Mouse (Mus musculus) neural tube, embryonic 15.5 days (tissue): ENCODE data around the gene Kera. TPM values are rescaled to one million over a fixed set of nuclear protein-coding genes. Genes with fewer than 3 reads are reported as not detected.

ENCODE experiments used
- ATAC-seq: fragments of 200-750 bp; cut with Nextera tagmentation; 2 replicates; pipeline ENCODE4 v1.8.0; 2017; ENCODE audit warnings: mild to moderate bottlenecking, moderate TSS enrichment, moderate library complexity; ENCODE audit not compliant: low FRiP score
- H3K27ac ChIP-seq: fragments of 300-500 bp; sonication (generic); replicated peaks from 2 replicates; pipeline ENCODE4 v1.5.1; 2015; ENCODE audit warnings: mild to moderate bottlenecking, inconsistent platforms
- H3K27me3 ChIP-seq: fragments of 300-500 bp; sonication (generic); replicated peaks from 2 replicates; pipeline ENCODE4 v1.6.1; 2015; ENCODE audit warnings: inconsistent platforms
- H3K36me3 ChIP-seq: fragments of 300-500 bp; sonication (generic); 2 replicates; pipeline ENCODE4 v1.6.1; 2015; ENCODE audit warnings: inconsistent platforms
- H3K4me1 ChIP-seq: fragments of 300-500 bp; sonication (generic); 2 replicates; pipeline ENCODE4 v1.6.1; 2015; ENCODE audit warnings: inconsistent platforms
- H3K4me2 ChIP-seq: fragments of 300-500 bp; sonication (generic); 2 replicates; pipeline ENCODE4 v1.6.1; 2015; ENCODE audit warnings: inconsistent platforms, mild to moderate bottlenecking, moderate library complexity
- H3K4me3 ChIP-seq: fragments of 300-500 bp; sonication (generic); replicated peaks from 2 replicates; pipeline ENCODE4 v1.5.1; 2015; ENCODE audit warnings: mild to moderate bottlenecking, inconsistent platforms
- H3K9ac ChIP-seq: fragments of 300-500 bp; sonication (generic); replicated peaks from 2 replicates; pipeline ENCODE4 v1.6.1; 2015; ENCODE audit warnings: mild to moderate bottlenecking, inconsistent platforms
- H3K9me3 ChIP-seq: fragments of 300-500 bp; sonication (generic); replicated peaks from 2 replicates; pipeline ENCODE4 v1.6.1; 2016; ENCODE audit warnings: inconsistent platforms
- WGBS: fragments of 180-500 bp; shearing (Covaris S2); methylation state at CpG from one replicate; pipeline ENCODE4 v1.1.7; 2015; ENCODE audit warnings: mixed read lengths; 5-methylcytosine and 5-hydroxymethylcytosine counted together
- polyA plus RNA-seq: library from polyadenylated mRNA; unstranded; fragments of >200 nt; fragmentation: Nextera tagmentation; extraction: Ambion mirVana; gene quantifications from 2 replicates; pipeline ENCODE4 v1.2.1, GENCODE M21; 2015

Gene Kera
- polyA plus RNA-seq, 1 experiment from 2014 or later, result 0.13 TPM

DNA sequence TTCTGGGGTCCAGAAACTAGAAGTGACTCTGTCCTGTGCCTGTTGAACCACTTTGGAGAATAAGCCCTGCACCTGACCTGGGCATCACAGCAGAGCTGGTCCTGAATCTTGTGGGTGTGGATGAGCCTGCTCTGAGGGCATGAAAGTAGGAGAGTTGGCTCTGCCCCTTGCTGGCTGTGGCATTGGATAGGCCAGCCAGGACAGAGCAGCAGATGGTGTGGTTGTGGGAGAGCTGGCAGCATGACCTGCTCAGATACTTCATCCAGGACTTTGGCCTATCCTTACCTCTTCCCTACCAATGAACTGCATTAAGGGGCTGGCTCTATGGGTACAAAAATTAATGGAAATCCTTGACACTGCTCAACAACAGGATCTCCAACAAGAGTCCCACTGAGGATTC lies 3.4 kb upstream of the Kera start:
- no peak overlapping the region for H3K27ac ChIP-seq
- no peak overlapping the region for H3K9ac ChIP-seq
- H3K9me3 ChIP-seq, result no peaks in the 10 kb centered on the region
- H3K36me3 ChIP-seq, result no peaks in the 10 kb centered on the region
- H3K27me3 ChIP-seq, result no peaks in the 10 kb centered on the region
- no peak for ATAC-seq
- H3K4me1 ChIP-seq, result no peaks in the 10 kb centered on the region
- H3K4me3 ChIP-seq, result no peak overlapping the region
- H3K4me2 ChIP-seq, result no peak overlapping the region

DNA sequence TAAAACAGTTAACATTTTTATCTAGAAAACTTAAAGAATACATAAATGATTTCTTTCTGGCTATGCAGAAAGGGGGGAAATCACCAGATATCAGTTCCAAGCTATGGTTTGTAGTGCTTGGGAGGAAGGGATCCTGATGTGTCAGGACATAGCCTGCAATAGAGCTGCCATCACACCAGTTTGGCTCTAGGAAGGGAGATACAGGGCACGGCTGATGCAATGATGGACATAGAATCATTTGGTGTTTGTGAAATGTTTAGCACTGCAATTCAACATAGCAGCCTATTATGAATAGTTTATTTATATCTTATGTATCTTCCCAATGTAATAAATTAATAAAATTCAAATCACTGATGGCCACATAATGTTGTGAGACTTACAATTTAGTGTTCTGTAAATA lies 15.6 kb downstream of the Kera start:
- Histone ChIP-seq H3K9me3 (no peaks in the 10 kb centered on the region), H3K36me3 (no peaks in the 10 kb centered on the region), H3K9ac (no peak overlapping the region), H3K27ac (no peak overlapping the region), H3K4me2 (no peak overlapping the region), H3K4me3 (no peak overlapping the region), H3K4me1 (no peaks in the 10 kb centered on the region), H3K27me3 (no peaks in the 10 kb centered on the region)
- no peak for ATAC-seq
- 97% methylated on average over 1 of the region's 1 CpGs for WGBS

DNA sequence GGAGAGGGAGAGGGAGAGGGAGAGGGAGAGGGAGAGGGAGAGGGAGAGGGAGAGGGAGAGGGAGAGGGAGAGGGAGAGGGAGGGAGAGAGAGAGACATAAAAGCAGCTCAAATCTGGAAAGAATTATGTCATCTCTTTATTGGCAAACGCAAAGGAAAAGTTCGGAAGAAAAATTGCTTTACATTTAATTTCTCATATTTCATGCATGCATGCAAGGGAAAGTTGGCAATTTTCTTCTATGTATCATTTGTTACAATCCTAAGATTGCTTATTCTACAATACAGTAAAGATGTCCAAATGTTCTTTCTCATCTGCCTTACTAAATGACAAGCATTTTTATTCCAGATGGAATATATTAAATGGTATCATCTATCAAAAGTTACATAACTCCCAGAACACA lies 17.7 kb downstream of the Kera start:
- Histone ChIP-seq H3K27ac (no peak overlapping the region), H3K9ac (no peak overlapping the region), H3K4me3 (no peak overlapping the region), H3K36me3 (no peaks in the 10 kb centered on the region), H3K9me3 (no peaks in the 10 kb centered on the region), H3K4me1 (no peaks in the 10 kb centered on the region), H3K4me2 (no peak overlapping the region), H3K27me3 (no peaks in the 10 kb centered on the region)
- 65% methylated on average over 2 of the region's 2 CpGs for WGBS
- no peak for ATAC-seq

DNA sequence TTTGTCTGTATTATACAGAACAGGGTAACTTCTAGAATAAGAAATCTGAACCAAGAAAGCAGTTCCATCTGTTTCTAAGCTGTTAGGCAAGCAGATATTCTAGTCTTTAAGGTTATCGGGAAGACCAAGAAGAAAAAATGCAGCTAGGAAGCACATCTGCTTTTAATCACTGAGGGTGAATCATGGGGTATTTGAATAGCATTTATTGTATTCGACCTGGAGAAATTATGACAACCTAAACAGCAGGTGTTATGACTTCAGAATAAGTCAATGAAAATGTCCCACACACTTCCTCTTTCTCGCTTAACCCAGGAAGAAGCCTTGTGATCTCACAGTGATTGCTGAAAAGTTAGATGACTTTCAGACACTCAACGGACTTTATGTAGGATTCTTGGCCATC lies 18.4 kb downstream of the Kera start:
- whole genome bisulfite sequencing, result 70% methylated on average over 4 of the region's 4 CpGs

DNA sequence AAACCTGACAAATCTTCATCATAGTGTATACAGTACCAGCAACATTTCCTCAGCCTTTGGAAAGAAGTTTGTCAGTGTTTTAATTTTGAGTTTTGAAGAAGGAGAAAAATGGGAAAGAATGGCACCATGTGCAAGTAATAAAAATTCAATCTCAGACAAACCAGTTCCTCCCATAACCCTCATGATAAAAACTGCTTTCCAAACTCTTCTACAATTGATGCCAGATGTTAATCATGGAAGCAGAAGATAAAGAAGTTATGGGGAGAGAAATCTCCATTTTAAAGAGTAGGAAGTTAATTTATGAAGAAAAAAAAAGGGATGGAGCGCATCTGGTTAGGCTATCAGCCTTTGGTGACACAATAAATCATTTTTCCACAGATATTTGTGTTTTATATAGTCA lies 19.9 kb downstream of the Kera start:
- no peak for ATAC-seq
- H3K36me3 ChIP-seq, result no peaks in the 10 kb centered on the region
- H3K27ac ChIP-seq, result no peak overlapping the region
- WGBS, result 85% methylated on average over 1 of the region's 1 CpGs
- H3K9ac ChIP-seq, result no peak overlapping the region
- no peaks in the 10 kb centered on the region for H3K27me3 ChIP-seq
- no peak overlapping the region for H3K4me3 ChIP-seq
- no peaks in the 10 kb centered on the region for H3K4me1 ChIP-seq
- no peaks in the 10 kb centered on the region for H3K9me3 ChIP-seq
- H3K4me2 ChIP-seq, result no peak overlapping the region

More for the DNA sequence above, 18.4 kb downstream of the Kera start:
- Histone ChIP-seq H3K27ac (no peak overlapping the region), H3K9me3 (no peaks in the 10 kb centered on the region), H3K36me3 (no peaks in the 10 kb centered on the region), H3K4me3 (no peak overlapping the region), H3K4me1 (no peaks in the 10 kb centered on the region), H3K4me2 (no peak overlapping the region), H3K27me3 (no peaks in the 10 kb centered on the region), H3K9ac (no peak overlapping the region)
- no peak for ATAC-seq

DNA sequence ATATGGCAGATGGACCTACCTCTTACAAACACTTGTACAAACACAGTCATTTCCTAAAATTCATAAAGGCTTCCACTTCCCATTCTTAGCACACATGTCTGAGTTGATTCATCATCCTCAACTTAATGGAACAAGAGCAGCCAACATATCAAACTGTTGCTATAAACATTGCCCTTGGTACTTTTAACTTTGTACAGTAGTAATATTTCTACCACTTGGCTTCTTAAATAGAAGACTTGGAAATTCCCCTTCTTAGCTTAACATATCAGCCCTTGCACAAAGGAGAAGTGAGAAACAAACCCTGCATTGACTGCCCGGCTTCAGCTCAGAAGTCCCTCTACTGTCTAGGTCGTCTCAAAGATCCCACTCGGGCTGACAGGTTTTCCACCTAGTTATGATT lies 24.4 kb downstream of the Kera start:
- Histone ChIP-seq H3K9ac (no peak overlapping the region), H3K27me3 (no peaks in the 10 kb centered on the region), H3K4me2 (no peak overlapping the region), H3K4me1 (no peaks in the 10 kb centered on the region), H3K4me3 (no peak overlapping the region), H3K9me3 (no peaks in the 10 kb centered on the region), H3K36me3 (no peaks in the 10 kb centered on the region), H3K27ac (no peak overlapping the region)
- 91% methylated on average over 3 of the region's 3 CpGs for WGBS
- no peak for ATAC-seq

DNA sequence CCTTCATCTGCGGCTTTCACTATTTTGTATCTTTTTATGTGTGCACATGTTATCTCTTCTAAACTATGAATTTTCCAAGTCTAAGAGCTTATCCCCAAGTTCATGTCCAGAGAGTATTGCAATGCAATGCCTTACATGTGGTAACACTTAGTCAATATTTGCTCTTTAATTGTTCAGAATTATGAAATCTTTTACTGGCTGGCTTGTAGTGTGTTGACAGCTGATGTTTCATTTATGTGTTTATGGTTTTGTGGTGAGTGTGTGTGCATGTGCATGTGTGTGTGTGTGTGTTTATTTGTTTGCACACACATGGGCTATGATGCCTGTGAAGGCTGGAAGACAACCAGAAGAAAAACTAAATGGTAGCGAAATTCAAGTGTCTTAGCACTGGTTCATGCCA lies 35.2 kb downstream of the Kera start:
- H3K4me1 ChIP-seq, result no peaks in the 10 kb centered on the region

DNA sequence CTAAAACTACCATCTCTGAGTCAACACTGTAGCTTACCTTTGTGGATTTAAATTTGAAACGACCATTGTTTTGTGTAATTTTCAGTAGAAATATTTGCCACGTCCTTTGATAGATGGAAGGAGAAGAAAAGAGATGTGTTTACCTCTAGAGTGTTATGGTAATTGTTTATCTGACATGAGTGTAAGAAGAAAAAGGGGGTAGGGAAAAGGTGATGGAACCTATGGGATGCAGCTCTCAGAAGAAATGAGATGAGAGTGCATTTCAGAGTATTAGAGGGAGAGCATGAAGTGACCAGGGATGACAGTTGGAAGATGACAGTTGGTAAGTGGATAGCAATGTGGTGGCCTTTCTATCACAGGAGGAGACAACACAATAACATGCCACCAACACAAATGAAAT lies 37.1 kb downstream of the Kera start, which contains the start of gene Epyc:
Epyc (plus strand) TSS at position 301 of the 400 bp plus-strand sequence.
- WGBS, result 82% methylated on average over 2 of the region's 2 CpGs
- Histone ChIP-seq H3K27me3 (no peaks in the 10 kb centered on the region), H3K27ac (no peak within 1 kb of the TSS)

More for the DNA sequence above, 35.2 kb downstream of the Kera start:
- Histone ChIP-seq H3K9ac (no peak overlapping the region), H3K27ac (no peak overlapping the region), H3K9me3 (no peaks in the 10 kb centered on the region), H3K4me2 (no peak overlapping the region), H3K4me3 (no peak overlapping the region), H3K36me3 (no peaks in the 10 kb centered on the region), H3K27me3 (no peaks in the 10 kb centered on the region)
- ATAC-seq, result no peak
- 89% methylated on average over 2 of the region's 2 CpGs for WGBS

DNA sequence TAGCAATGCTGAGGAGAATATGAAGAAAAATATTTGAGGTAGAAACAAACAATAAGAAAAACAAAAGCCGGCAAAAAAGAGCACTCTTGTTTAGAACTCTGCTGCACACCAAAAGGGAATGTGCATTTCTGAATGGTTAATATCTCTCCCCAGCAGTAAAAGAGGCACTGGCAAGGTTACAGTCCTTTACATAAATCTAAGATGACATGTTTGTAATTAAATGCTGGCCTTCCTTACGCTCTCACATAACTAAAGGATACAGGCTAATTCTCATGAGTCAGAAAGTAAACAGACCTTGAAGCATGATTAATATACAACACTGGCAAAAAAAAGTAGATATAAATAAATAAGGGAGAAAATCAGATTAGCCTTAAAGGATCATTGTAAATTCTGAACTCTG lies 43.7 kb downstream of the Kera start:
- Histone ChIP-seq H3K4me2 (no peak overlapping the region), H3K9me3 (no peaks in the 10 kb centered on the region), H3K36me3 (no peaks in the 10 kb centered on the region), H3K27me3 (no peaks in the 10 kb centered on the region), H3K4me3 (no peak overlapping the region), H3K27ac (no peak overlapping the region), H3K4me1 (no peaks in the 10 kb centered on the region), H3K9ac (no peak overlapping the region)
- 56% methylated on average over 2 of the region's 2 CpGs for WGBS
- ATAC-seq, result no peak

More for the DNA sequence above, 37.1 kb downstream of the Kera start, which contains the start of gene Epyc:
- H3K36me3 ChIP-seq, result no peaks in the 10 kb centered on the region
- no peak for ATAC-seq
- no peaks in the 10 kb centered on the region for H3K4me1 ChIP-seq
- H3K9ac ChIP-seq, result no peak within 1 kb of the TSS
- no peak within 1 kb of the TSS for H3K4me3 ChIP-seq
- no peaks in the 10 kb centered on the region for H3K9me3 ChIP-seq
- no peak within 1 kb of the TSS for H3K4me2 ChIP-seq

DNA sequence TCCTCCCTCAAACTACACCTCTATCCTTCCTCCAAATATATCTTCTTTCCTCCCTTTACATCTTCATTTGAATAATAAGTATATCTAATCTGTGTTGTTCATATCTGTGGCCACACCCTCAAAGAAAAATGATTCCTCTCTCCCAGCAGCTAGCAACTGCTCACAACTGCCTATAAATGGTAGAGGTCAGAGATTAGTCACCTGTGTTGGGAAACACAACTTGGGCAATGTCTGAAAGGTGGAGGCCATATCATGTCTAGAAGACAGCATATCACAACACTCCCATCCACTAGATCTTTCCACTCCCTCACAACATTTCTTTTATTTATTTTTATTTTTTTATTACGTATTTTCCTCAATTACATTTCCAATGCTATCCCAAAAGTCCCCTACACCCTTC lies 52.8 kb downstream of the Kera start:
- Histone ChIP-seq H3K27me3 (no peaks in the 10 kb centered on the region), H3K36me3 (no peaks in the 10 kb centered on the region), H3K4me1 (no peaks in the 10 kb centered on the region), H3K9ac (no peak overlapping the region), H3K4me3 (no peak overlapping the region), H3K4me2 (no peak overlapping the region), H3K27ac (no peak overlapping the region), H3K9me3 (no peaks in the 10 kb centered on the region)
- ATAC-seq, result no peak
- 91% methylated on average over 1 of the region's 1 CpGs for WGBS

Other genes with a start within 250 kb of the Kera start
- gene Dcn, start 127.3 kb upstream of the Kera start, polyA plus RNA-seq, result 129 and 153 TPM in 2 replicates
- gene Lum, start 41.8 kb upstream of the Kera start, polyA plus RNA-seq, result 27.7 and 49.7 TPM in 2 replicates
- gene Epyc, start 37.2 kb downstream of the Kera start, polyA plus RNA-seq, result 1.5 and 5.4 TPM in 2 replicates
- gene Ccer1, start 86.2 kb downstream of the Kera start, polyA plus RNA-seq, result not detected in 2 replicates
- not detected in 2 replicates for gene C030005K15Rik, start 119.9 kb downstream of the Kera start, polyA plus RNA-seq